Mouse (Mus musculus): ENCODE measurements around the gene Wipf2. TPM values are rescaled to one million over a fixed set of nuclear protein-coding genes. Genes with fewer than 3 reads are reported as not detected.

Wipf2 gene
- polyA plus RNA-seq, 1 experiment = 9.9 TPM

- WGBS = 86% methylated on average over 26 of the region's 26 CpGs
- no peak for DNase-seq (ENCODE audit: low read depth, low spot score)
These were observed 13.0 kb upstream of the Wipf2 start for GRCm38 (mm10) chr11:98850100-98851093.

GRCm38 (mm10) chr11:98854116-98854515 is 9.3 kb upstream of the Wipf2 start:
- 42% methylated on average over 8 of the region's 8 CpGs for WGBS

GRCm38 (mm10) chr11:98854659-98855058 is 8.8 kb upstream of the Wipf2 start:
- WGBS = 34% methylated on average over 2 of the region's 2 CpGs
- no peak for DNase-seq (ENCODE audit: low read depth, low spot score)

More at GRCm38 (mm10) chr11:98854116-98854515, 9.3 kb upstream of the Wipf2 start:
- no peak for DNase-seq (ENCODE audit: low read depth, low spot score)

GRCm38 (mm10) chr11:98858759-98859731 is 4.4 kb upstream of the Wipf2 start:
- 32% methylated on average over 14 of the region's 14 CpGs for WGBS
- DNase-seq (ENCODE audit: low read depth, low spot score) = peak; percentile 86

- under 1% methylated on average over 39 of the region's 39 CpGs for WGBS
These were observed 452 bp downstream of the Wipf2 start for GRCm38 (mm10) chr11:98863751-98864429.

GRCm38 (mm10) chr11:98867293-98867692 is 3.9 kb downstream of the Wipf2 start:
- 91% methylated on average over 12 of the region's 12 CpGs for WGBS

More at GRCm38 (mm10) chr11:98863751-98864429, 452 bp downstream of the Wipf2 start:
- no peak for DNase-seq (ENCODE audit: low read depth, low spot score)

GRCm38 (mm10) chr11:98869906-98870305 is 6.5 kb downstream of the Wipf2 start:
- 88% methylated on average over 8 of the region's 8 CpGs for WGBS

More at GRCm38 (mm10) chr11:98867293-98867692, 3.9 kb downstream of the Wipf2 start:
- DNase-seq (ENCODE audit: low read depth, low spot score) = no peak

GRCm38 (mm10) chr11:98870791-98871190 is 7.4 kb downstream of the Wipf2 start:
- WGBS = 55% methylated on average over 5 of the region's 5 CpGs

More at GRCm38 (mm10) chr11:98869906-98870305, 6.5 kb downstream of the Wipf2 start:
- DNase-seq (ENCODE audit: low read depth, low spot score) = no peak

GRCm38 (mm10) chr11:98871416-98871815 is 8.0 kb downstream of the Wipf2 start:
- no peak for DNase-seq (ENCODE audit: low read depth, low spot score)
- 87% methylated on average over 4 of the region's 4 CpGs for WGBS

More at GRCm38 (mm10) chr11:98870791-98871190, 7.4 kb downstream of the Wipf2 start:
- no peak for DNase-seq (ENCODE audit: low read depth, low spot score)

GRCm38 (mm10) chr11:98872040-98872439 is 8.6 kb downstream of the Wipf2 start:
- no peak for DNase-seq (ENCODE audit: low read depth, low spot score)
- 83% methylated on average over 4 of the region's 4 CpGs for WGBS

GRCm38 (mm10) chr11:98873900-98874299 is 10.5 kb downstream of the Wipf2 start:
- DNase-seq (ENCODE audit: low read depth, low spot score) = peak; percentile 67
- WGBS = 56% methylated on average over 9 of the region's 9 CpGs

- 77% methylated on average over 9 of the region's 9 CpGs for WGBS
- DNase-seq (ENCODE audit: low read depth, low spot score) = no peak
These were observed 13.6 kb downstream of the Wipf2 start for GRCm38 (mm10) chr11:98877001-98877400.

GRCm38 (mm10) chr11:98887703-98888102 is 24.3 kb downstream of the Wipf2 start:
- no peak for DNase-seq (ENCODE audit: low read depth, low spot score)
- 61% methylated on average over 3 of the region's 3 CpGs for WGBS

GRCm38 (mm10) chr11:98889077-98889476 is 25.6 kb downstream of the Wipf2 start:
- WGBS = 93% methylated on average over 4 of the region's 4 CpGs
- DNase-seq (ENCODE audit: low read depth, low spot score) = no peak

- no peak for DNase-seq (ENCODE audit: low read depth, low spot score)
- WGBS = 92% methylated on average over 5 of the region's 5 CpGs
These were observed 26.5 kb downstream of the Wipf2 start for GRCm38 (mm10) chr11:98889977-98890376.

GRCm38 (mm10) chr11:98892426-98892825 is 29.0 kb downstream of the Wipf2 start:
- DNase-seq (ENCODE audit: low read depth, low spot score) = no peak
- WGBS = 85% methylated on average over 5 of the region's 5 CpGs

GRCm38 (mm10) chr11:98900529-98901125 is 37.2 kb downstream of the Wipf2 start:
- 74% methylated on average over 12 of the region's 12 CpGs for WGBS
- no peak for DNase-seq (ENCODE audit: low read depth, low spot score)

- DNase-seq (ENCODE audit: low read depth, low spot score) = no peak
These were observed 39.3 kb downstream of the Wipf2 start for GRCm38 (mm10) chr11:98902621-98903245.

More at GRCm38 (mm10) chr11:98902621-98903245, 39.3 kb downstream of the Wipf2 start:
- 64% methylated on average over 10 of the region's 10 CpGs for WGBS

Measured in large intestine, adult 2 months (tissue).